Mouse (Mus musculus): ENCODE results near the gene Xrcc1. TPM values are rescaled to one million over a fixed set of nuclear protein-coding genes. Genes with fewer than 3 reads are reported as not detected.

Gene Xrcc1
- polyA plus RNA-seq, 1 experiment = 71.6 TPM

- peak; percentile 40; the same call in 1 of the 2 replicates for TF ChIP-seq POLR2A (IDR thresholded peaks at IDR 0.05; ENCODE audit: borderline replicate concordance, extremely low read depth, insufficient read depth, insufficient read length, poor library complexity, severe bottlenecking)
- no peak for TF ChIP-seq CTCF (IDR thresholded peaks at IDR 0.05; ENCODE audit: borderline replicate concordance, extremely low read depth, insufficient read depth, insufficient read length)
- peak; percentile 99 for DNase-seq (ENCODE audit: low read depth)
These were observed 723 bp downstream of the Xrcc1 start for GRCm38 (mm10) chr7:24546634-24547389.

DNA sequence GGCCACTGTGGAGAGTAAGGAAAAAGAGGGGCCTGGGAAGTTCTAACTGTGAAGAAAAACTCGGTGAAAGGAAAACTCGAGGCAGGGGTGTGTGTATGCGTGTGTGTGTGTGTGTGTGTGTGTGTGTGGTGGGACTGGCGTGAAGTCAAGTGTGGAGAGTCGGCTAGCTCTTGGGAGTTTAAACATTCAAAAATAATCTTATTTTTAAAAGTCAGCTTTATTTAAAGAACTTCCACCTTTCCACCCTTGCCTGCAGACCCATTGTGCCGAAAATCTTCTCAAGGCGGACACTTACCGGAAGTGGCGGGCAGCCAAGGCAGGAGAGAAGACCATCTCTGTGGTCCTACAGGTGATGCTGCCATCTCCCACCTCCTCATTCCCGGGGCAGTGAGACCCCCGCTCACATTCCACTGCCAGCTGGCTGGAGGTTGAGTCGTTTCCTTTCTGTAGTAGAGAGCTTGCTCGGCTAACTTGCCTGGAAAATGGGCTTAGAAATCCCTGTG, 1.5 kb downstream of the Xrcc1 start:
- DNase-seq (ENCODE audit: low read depth) = no peak
- no peak for TF ChIP-seq CTCF (IDR thresholded peaks at IDR 0.05; ENCODE audit: borderline replicate concordance, extremely low read depth, insufficient read depth, insufficient read length)
- TF ChIP-seq POLR2A (IDR thresholded peaks at IDR 0.05; ENCODE audit: borderline replicate concordance, extremely low read depth, insufficient read depth, insufficient read length, poor library complexity, severe bottlenecking) = no peak

DNA sequence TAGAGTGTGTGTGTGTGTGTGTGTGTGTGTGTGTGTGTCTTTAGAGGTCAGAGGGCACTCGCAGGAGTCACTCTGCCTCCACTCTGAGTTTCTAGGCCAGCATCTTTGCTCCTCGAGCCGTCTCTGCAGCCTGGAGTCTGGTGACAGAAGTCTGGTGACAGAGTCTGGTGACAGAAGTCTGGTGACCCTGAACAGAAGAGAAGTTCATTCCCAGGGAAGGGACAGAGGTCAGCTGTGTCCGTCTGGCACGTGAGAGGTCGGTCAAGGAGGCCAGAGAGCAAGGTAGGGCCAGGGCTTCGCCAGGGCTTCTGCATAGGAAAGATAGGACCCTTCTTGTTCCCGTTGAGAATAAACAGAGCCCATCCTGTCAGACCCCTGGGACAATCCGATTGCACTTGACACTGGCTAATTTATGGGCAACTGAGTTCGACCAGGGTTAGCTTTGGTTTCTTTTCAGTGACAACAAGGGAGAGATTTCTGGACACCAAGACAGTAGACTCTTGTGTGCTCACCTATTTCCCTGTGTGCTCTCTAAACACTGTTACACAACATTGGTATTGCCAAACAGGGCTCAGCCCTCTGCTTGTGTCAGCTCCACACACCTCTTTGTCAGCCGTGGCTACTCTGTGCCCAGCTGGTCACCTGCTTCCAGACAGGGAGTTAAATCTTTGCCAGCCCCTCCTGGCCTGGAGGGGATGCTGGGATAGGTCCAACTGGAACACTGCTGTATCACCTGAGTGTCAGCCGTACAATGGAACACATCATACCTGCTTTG, 6.1 kb downstream of the Xrcc1 start:
- TF ChIP-seq POLR2A (IDR thresholded peaks at IDR 0.05; ENCODE audit: borderline replicate concordance, extremely low read depth, insufficient read depth, insufficient read length, poor library complexity, severe bottlenecking) = no peak
- no peak for TF ChIP-seq CTCF (IDR thresholded peaks at IDR 0.05; ENCODE audit: borderline replicate concordance, extremely low read depth, insufficient read depth, insufficient read length)
- DNase-seq (ENCODE audit: low read depth) = no peak

DNA sequence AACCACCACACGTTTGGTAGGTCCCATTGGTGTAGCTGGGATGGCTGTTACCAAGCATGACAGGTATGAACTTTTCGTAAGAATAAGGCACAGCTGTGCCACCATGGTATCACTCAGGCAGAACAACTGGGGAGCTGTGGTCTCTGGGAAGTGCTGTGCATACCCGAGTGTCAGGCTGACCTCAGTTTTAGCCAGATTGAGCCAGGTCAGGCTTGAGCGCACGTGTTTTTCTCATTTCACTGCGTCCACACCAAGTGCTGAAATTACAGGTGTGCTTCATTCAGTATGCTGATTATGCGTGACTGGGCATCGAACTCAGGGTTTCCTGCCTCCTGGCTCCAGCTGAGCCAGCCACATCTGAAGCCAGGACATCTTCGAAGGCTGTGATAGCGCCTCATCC, 9.7 kb downstream of the Xrcc1 start:
- TF ChIP-seq POLR2A (IDR thresholded peaks at IDR 0.05; ENCODE audit: borderline replicate concordance, extremely low read depth, insufficient read depth, insufficient read length, poor library complexity, severe bottlenecking) (no peak), CTCF (IDR thresholded peaks at IDR 0.05; ENCODE audit: borderline replicate concordance, extremely low read depth, insufficient read depth, insufficient read length) (no peak)

GRCm38 (mm10) chr7:24561450-24561849, 15.4 kb downstream of the Xrcc1 start:
- DNase-seq (ENCODE audit: low read depth) = no peak
- TF ChIP-seq POLR2A (IDR thresholded peaks at IDR 0.05; ENCODE audit: borderline replicate concordance, extremely low read depth, insufficient read depth, insufficient read length, poor library complexity, severe bottlenecking) (no peak), CTCF (IDR thresholded peaks at IDR 0.05; ENCODE audit: borderline replicate concordance, extremely low read depth, insufficient read depth, insufficient read length) (no peak)

More for the DNA sequence above, 9.7 kb downstream of the Xrcc1 start:
- no peak for DNase-seq (ENCODE audit: low read depth)

DNA sequence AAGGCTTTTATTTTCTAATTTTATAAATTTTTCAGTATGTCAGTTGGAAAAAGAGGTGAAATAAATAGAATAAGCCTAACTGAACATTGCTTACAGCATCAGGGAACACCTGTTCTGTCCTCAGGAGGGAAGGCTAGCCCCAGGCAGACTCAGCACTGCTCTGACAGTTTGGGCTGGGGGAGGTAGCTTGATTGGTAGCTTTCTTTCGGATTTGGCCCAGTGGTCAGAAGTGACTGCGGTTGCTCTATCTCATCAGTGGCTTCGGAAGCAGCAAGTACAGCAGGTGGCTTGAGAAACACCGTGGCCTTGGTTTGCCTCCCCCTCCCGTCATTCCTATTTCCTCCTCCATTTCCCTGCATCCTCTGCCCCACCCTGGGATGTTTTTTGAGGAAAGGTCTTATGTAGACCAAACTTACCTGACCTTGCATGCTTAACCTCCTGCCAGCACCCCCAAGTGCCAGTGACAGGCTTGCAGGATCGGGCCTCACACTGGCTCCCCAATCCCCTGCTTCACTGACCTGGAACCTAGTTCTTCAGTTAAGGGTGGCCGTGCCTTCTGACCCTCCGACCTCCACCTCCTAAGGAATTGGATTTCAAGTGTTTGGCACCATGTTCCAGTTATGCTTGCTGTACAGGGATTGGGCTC, 17.2 kb downstream of the Xrcc1 start:
- DNase-seq (ENCODE audit: low read depth) = no peak
- TF ChIP-seq CTCF (IDR thresholded peaks at IDR 0.05; ENCODE audit: borderline replicate concordance, extremely low read depth, insufficient read depth, insufficient read length) (no peak), POLR2A (IDR thresholded peaks at IDR 0.05; ENCODE audit: borderline replicate concordance, extremely low read depth, insufficient read depth, insufficient read length, poor library complexity, severe bottlenecking) (no peak)

DNA sequence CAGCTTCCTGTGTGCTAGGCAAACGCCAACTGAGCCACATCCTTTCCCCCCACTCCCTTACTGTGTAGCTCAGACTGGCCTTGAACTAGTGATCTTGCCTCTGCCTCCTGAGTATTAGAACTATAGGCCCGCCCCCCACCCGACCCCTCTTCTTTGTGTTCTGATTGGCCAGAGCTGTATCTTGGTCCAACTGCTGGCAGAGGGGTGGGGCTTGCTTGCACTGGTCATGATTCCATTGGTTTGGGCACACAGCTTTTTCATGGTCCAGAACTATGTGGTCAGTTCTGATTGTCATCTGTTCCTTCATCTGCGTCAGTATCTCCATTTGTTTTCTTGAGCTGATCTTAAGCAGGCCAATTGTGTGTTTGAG, 17.7 kb downstream of the Xrcc1 start:
- no peak for DNase-seq (ENCODE audit: low read depth)
- no peak for TF ChIP-seq CTCF (IDR thresholded peaks at IDR 0.05; ENCODE audit: borderline replicate concordance, extremely low read depth, insufficient read depth, insufficient read length)
- no peak for TF ChIP-seq POLR2A (IDR thresholded peaks at IDR 0.05; ENCODE audit: borderline replicate concordance, extremely low read depth, insufficient read depth, insufficient read length, poor library complexity, severe bottlenecking)

GRCm38 (mm10) chr7:24564607-24565265, 18.6 kb downstream of the Xrcc1 start:
- TF ChIP-seq POLR2A (IDR thresholded peaks at IDR 0.05; ENCODE audit: borderline replicate concordance, extremely low read depth, insufficient read depth, insufficient read length, poor library complexity, severe bottlenecking) (no peak), CTCF (IDR thresholded peaks at IDR 0.05; ENCODE audit: borderline replicate concordance, extremely low read depth, insufficient read depth, insufficient read length) (peak; percentile 89)
- DNase-seq (ENCODE audit: low read depth) = peak; percentile 51

GRCm38 (mm10) chr7:24565627-24566026, 19.5 kb downstream of the Xrcc1 start:
- TF ChIP-seq POLR2A (IDR thresholded peaks at IDR 0.05; ENCODE audit: borderline replicate concordance, extremely low read depth, insufficient read depth, insufficient read length, poor library complexity, severe bottlenecking) = no peak
- TF ChIP-seq CTCF (IDR thresholded peaks at IDR 0.05; ENCODE audit: borderline replicate concordance, extremely low read depth, insufficient read depth, insufficient read length) = no peak
- DNase-seq (ENCODE audit: low read depth) = no peak

DNA sequence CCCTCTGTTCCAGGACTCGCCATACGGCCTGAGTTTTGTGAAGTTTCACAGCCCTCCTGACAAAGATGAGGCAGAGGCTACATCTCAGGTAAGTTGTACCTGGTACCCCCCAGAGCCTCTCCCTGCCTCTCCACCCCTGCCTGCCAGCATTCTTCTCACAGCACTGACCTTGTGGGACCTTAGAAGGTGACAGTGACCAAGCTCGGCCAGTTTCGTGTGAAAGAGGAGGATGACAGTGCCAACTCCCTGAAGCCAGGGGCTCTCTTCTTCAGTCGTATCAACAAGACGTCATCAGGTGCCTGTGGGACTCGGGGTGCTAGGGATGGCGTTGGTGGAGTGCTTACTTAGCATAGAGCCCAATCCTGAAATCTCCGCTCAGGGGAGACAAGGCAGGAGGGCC, 20.1 kb downstream of the Xrcc1 start:
- TF ChIP-seq CTCF (IDR thresholded peaks at IDR 0.05; ENCODE audit: borderline replicate concordance, extremely low read depth, insufficient read depth, insufficient read length) (no peak), POLR2A (IDR thresholded peaks at IDR 0.05; ENCODE audit: borderline replicate concordance, extremely low read depth, insufficient read depth, insufficient read length, poor library complexity, severe bottlenecking) (no peak)

GRCm38 (mm10) chr7:24568512-24568911, 22.4 kb downstream of the Xrcc1 start:
- no peak for TF ChIP-seq POLR2A (IDR thresholded peaks at IDR 0.05; ENCODE audit: borderline replicate concordance, extremely low read depth, insufficient read depth, insufficient read length, poor library complexity, severe bottlenecking)
- no peak for TF ChIP-seq CTCF (IDR thresholded peaks at IDR 0.05; ENCODE audit: borderline replicate concordance, extremely low read depth, insufficient read depth, insufficient read length)
- DNase-seq (ENCODE audit: low read depth) = no peak

More for the DNA sequence above, 20.1 kb downstream of the Xrcc1 start:
- no peak for DNase-seq (ENCODE audit: low read depth)

Data from brain, embryonic 14.5 days (tissue).